Mouse (Mus musculus): Measurements from ENCODE around the gene Mtcl1. TPM values are rescaled to one million over a fixed set of nuclear protein-coding genes. Genes with fewer than 3 reads are reported as not detected.

Gene Mtcl1
- polyA plus RNA-seq, 1 experiment from 2014 or later = 0.83 TPM

DNA sequence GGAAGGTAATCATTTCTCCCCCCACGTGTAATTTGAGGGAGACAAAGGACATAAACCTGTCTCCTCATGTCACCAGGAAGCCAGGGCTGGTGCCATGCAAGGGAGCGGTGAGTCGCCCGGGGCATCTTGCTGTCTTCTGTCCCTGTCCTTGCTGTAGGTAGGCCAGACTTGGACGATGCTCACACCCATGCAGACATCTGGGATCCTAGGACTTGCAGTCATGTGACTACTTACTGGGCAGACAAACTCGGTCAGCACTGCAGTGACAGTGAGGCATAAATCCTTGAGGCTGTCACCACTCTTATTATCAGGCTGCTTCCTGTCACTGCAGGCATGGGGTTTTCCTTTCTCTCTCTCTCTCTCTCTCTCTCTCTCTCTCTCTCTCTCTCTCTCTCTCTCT, 107.9 kb downstream of the Mtcl1 start:
- WGBS = 57% methylated on average over 6 of the region's 6 CpGs
- no peaks in the 10 kb centered on the region for H3K9me3 ChIP-seq (replicated peaks)
- no peak for ATAC-seq (replicated peaks; ENCODE audit: insufficient number of reproducible peaks, insufficient read depth, low FRiP score, low read depth)
- 0 out of 2 replicates have a peak, but pooled peaks cover 4% of the 10 kb centered on the region for H3K27me3 ChIP-seq
- no peaks in the 10 kb centered on the region for H3K36me3 ChIP-seq
- H3K9ac ChIP-seq = no peak overlapping the region
- H3K4me2 ChIP-seq = no peak overlapping the region
- 0 out of 2 replicates have a peak, but pooled peaks cover 3% of the 10 kb centered on the region for H3K4me1 ChIP-seq (replicated peaks)
- no peak overlapping the region for H3K4me3 ChIP-seq
- H3K27ac ChIP-seq = no peak overlapping the region

DNA sequence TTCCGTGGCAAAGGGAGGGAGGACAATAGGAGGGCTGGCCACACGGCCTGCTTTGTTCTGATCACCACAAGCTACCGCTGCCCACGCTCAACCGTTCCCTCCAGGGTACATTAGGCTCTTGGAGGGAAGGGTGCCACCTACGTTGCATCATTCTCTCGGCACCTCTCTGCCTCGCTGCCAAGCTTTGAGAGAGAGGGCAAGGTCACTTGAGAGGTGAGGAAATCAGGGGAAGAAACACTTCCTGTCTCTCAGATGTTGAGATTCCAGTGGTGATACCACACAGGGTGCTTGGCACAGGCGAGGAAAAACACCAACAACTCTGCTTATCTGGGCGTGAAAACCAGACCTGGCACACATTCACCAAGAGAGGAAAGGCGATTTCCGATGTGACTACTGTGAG, 108.8 kb downstream of the Mtcl1 start:
- H3K27ac ChIP-seq = no peak overlapping the region
- 72% methylated on average over 12 of the region's 12 CpGs for WGBS
- H3K9me3 ChIP-seq (replicated peaks) = no peaks in the 10 kb centered on the region
- no peak overlapping the region for H3K9ac ChIP-seq
- H3K4me1 ChIP-seq (replicated peaks) = 0 out of 2 replicates have a peak, but pooled peaks cover 3% of the 10 kb centered on the region
- no peak overlapping the region for H3K4me3 ChIP-seq
- no peak overlapping the region for H3K4me2 ChIP-seq
- H3K36me3 ChIP-seq = no peaks in the 10 kb centered on the region
- ATAC-seq (replicated peaks; ENCODE audit: insufficient number of reproducible peaks, insufficient read depth, low FRiP score, low read depth) = no peak
- 0 out of 2 replicates have a peak, but pooled peaks cover 1% of the 10 kb centered on the region for H3K27me3 ChIP-seq

DNA sequence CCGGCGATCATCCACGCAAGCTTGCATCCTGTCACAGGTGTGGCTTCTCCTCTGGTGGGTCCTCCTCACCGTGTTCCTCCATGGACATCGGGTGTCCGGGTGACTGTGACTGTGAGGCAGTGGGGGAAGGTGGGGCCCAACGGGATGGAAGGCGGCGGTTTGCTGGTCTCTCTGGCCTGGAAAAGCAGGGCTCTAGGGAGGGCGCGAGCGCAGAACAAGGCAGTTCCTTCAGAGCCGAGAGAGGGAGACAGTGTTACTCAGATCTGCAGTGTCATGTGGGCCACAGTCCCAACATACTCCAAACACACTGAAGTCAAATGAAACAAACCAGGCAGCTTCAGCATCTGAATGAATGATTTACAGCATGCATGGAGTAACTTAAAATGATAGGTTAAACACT, 111.6 kb downstream of the Mtcl1 start:
- 0 out of 2 replicates have a peak, but pooled peaks cover 3% of the 10 kb centered on the region for H3K4me1 ChIP-seq (replicated peaks)
- H3K4me3 ChIP-seq = no peak overlapping the region
- no peak for ATAC-seq (replicated peaks; ENCODE audit: insufficient number of reproducible peaks, insufficient read depth, low FRiP score, low read depth)
- no peak overlapping the region for H3K27ac ChIP-seq
- no peak overlapping the region for H3K4me2 ChIP-seq
- H3K27me3 ChIP-seq = no peaks in the 10 kb centered on the region
- 87% methylated on average over 13 of the region's 13 CpGs for WGBS
- H3K9me3 ChIP-seq (replicated peaks) = no peaks in the 10 kb centered on the region
- no peak overlapping the region for H3K9ac ChIP-seq
- H3K36me3 ChIP-seq = no peaks in the 10 kb centered on the region

DNA sequence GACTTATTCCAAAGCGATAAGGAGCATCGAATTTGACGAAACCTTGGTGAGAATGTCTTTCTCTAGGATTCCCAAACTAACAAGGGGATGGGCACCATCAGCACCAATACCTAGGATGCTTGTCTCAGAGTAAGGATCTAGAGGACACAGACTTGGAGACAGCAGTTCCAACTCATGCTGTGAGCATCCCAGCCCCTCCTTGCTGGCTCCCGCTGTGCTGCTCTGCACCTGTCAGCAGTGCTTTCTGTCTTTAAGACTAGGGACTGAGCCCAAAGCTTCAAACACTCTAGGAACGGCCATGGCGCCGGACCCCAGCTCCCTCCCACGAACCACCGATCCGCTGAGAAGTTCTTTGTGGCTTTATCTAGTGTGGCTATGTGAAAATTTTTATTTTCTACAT, 114.0 kb downstream of the Mtcl1 start:
- no peak overlapping the region for H3K4me3 ChIP-seq
- H3K4me2 ChIP-seq = no peak overlapping the region
- H3K27ac ChIP-seq = no peak overlapping the region
- H3K9ac ChIP-seq = no peak overlapping the region
- WGBS = 90% methylated on average over 10 of the region's 10 CpGs
- no peak for ATAC-seq (replicated peaks; ENCODE audit: insufficient number of reproducible peaks, insufficient read depth, low FRiP score, low read depth)
- no peaks in the 10 kb centered on the region for H3K27me3 ChIP-seq
- no peaks in the 10 kb centered on the region for H3K36me3 ChIP-seq
- H3K9me3 ChIP-seq (replicated peaks) = no peaks in the 10 kb centered on the region
- no peaks in the 10 kb centered on the region for H3K4me1 ChIP-seq (replicated peaks)

DNA sequence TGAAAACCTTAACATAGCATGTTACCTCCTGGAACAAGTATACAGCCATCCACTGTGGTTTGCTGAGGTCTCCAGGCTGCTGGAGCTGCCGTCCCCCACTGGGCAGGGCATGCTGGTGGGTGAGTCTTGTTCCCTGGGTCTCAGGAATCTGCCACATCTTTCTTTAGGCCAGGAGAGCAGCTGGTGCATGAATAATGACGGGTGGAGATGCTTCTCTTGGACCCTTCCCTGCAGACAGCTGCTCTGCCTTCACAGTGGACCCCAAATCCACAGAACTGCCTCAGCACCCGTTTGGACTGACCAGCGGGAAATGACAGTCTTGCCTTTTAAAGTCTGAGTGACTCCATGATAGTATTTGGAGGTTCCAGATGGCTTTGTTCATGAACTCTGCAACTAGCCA, 114.7 kb downstream of the Mtcl1 start:
- no peaks in the 10 kb centered on the region for H3K27me3 ChIP-seq
- H3K9ac ChIP-seq = no peak overlapping the region
- H3K36me3 ChIP-seq = no peaks in the 10 kb centered on the region
- no peaks in the 10 kb centered on the region for H3K4me1 ChIP-seq (replicated peaks)
- ATAC-seq (replicated peaks; ENCODE audit: insufficient number of reproducible peaks, insufficient read depth, low FRiP score, low read depth) = no peak
- no peak overlapping the region for H3K4me2 ChIP-seq
- no peak overlapping the region for H3K27ac ChIP-seq
- H3K9me3 ChIP-seq (replicated peaks) = no peaks in the 10 kb centered on the region
- H3K4me3 ChIP-seq = no peak overlapping the region
- WGBS = 67% methylated on average over 4 of the region's 4 CpGs

DNA sequence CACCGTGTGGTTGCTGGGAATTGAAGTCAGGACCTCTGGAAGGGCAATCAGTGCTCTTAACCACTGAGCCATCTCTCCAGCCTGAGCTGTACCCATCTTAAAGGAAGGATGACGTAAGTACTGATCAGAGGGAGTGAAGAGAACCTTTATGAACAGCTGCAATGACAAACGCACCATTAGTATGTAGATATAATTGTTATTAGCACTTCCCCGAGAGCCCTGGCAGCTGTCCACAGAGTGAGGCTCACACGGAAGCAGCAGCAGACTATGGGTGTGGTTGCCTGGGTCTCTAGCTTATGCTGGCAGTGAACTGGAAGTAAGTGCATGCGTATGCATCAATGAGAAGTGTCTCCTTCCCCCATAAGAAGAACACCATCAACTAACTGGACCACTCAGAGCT, 118.3 kb downstream of the Mtcl1 start:
- no peaks in the 10 kb centered on the region for H3K27me3 ChIP-seq
- no peak overlapping the region for H3K4me3 ChIP-seq
- ATAC-seq (replicated peaks; ENCODE audit: insufficient number of reproducible peaks, insufficient read depth, low FRiP score, low read depth) = no peak
- no peak overlapping the region for H3K27ac ChIP-seq
- no peaks in the 10 kb centered on the region for H3K9me3 ChIP-seq (replicated peaks)
- no peaks in the 10 kb centered on the region for H3K36me3 ChIP-seq
- no peak overlapping the region for H3K4me2 ChIP-seq
- no peaks in the 10 kb centered on the region for H3K4me1 ChIP-seq (replicated peaks)
- WGBS = 53% methylated on average over 6 of the region's 6 CpGs
- H3K9ac ChIP-seq = no peak overlapping the region

DNA sequence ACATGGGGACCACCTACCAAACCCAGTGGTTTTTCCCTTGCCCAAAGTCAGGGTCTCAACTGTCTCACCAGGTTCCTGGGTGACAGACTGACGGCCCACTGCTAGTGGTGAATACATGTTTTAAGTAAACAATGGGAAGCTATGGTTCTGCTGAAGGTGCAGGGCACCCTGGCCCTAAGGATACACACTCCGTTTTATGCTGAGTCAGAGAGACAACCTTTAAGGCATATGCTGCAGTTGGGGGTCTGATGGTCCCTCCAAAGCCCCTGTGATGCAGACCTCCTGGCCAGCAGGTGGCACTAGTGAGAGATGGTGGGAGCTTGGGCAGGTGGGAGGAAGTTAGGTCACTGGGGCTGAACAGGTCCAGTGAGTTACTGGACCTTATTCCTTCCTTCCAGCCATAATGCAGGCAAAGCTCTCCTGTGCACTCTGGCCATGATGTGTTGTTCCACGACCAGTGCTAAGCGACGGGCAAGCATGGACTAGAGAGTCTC, 123.0 kb downstream of the Mtcl1 start:
- Histone ChIP-seq H3K27ac (no peak overlapping the region), H3K27me3 (no peaks in the 10 kb centered on the region), H3K9ac (no peak overlapping the region), H3K36me3 (no peaks in the 10 kb centered on the region), H3K9me3 (replicated peaks) (no peaks in the 10 kb centered on the region), H3K4me1 (replicated peaks) (peaks cover 4% of the 10 kb centered on the region), H3K4me2 (no peak overlapping the region), H3K4me3 (no peak overlapping the region)
- WGBS = 80% methylated on average over 5 of the region's 5 CpGs
- no peak for ATAC-seq (replicated peaks; ENCODE audit: insufficient number of reproducible peaks, insufficient read depth, low FRiP score, low read depth)

DNA sequence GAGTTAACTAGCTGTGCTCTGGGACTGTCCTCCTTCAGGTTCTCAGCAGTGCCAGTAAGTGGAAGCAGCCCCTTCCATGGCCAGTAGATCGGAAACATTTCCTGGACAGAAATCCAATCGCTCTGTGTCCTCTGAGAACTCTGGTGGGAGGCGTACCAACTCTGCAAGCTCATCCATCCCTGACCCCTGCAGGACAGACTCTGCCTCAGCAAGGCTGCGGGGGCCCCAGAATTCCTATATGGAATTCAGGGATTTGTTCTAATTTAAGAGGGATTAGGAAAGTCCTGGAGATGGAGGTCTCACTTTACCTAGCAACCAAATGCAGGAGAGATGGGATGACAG, 123.4 kb downstream of the Mtcl1 start:
- H3K4me3 ChIP-seq = no peak overlapping the region
- no peak overlapping the region for H3K27ac ChIP-seq
- WGBS = 75% methylated on average over 4 of the region's 4 CpGs
- H3K36me3 ChIP-seq = no peaks in the 10 kb centered on the region
- H3K4me2 ChIP-seq = no peak overlapping the region
- no peaks in the 10 kb centered on the region for H3K9me3 ChIP-seq (replicated peaks)
- no peak for ATAC-seq (replicated peaks; ENCODE audit: insufficient number of reproducible peaks, insufficient read depth, low FRiP score, low read depth)
- peaks cover 4% of the 10 kb centered on the region for H3K4me1 ChIP-seq (replicated peaks)
- no peak overlapping the region for H3K9ac ChIP-seq
- H3K27me3 ChIP-seq = no peaks in the 10 kb centered on the region

DNA sequence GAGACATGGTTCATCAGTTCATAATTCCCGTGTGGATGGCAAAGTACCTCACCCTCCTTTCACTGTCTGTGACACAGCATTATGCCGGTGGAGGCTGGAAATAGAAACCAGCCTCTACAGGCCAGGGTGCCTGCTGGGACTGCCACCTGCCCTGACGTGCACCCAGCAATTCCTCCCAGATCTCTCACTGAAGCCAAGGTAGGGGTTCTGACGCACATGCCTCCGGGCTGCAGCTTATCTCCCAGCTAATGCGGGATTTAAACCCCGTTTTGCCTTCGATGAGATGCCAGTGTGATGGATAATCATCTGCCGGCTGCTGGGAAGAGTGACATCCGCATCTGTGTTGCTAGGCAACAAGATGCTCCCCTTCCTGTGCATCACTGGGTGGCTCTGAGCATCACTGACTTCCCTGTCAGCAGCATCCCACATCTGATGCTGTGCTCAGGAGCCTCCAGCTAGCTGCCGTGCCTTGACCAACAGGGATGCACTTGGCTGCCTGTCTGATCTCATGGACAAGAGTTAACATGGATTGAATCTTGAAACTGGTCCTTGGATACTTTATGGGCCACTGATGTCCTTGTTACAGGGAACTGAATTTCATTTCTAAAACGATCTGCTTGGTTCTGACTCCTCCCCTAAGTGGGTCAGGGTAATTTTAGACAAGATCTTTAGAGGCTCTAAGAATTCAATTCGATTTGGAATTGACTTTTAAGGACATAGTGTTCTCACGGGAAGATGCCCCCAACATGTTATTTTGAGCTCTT, 123.9 kb downstream of the Mtcl1 start:
- 48% methylated on average over 14 of the region's 14 CpGs for WGBS
- ATAC-seq (replicated peaks; ENCODE audit: insufficient number of reproducible peaks, insufficient read depth, low FRiP score, low read depth) = no peak
- no peak overlapping the region for H3K9ac ChIP-seq

DNA sequence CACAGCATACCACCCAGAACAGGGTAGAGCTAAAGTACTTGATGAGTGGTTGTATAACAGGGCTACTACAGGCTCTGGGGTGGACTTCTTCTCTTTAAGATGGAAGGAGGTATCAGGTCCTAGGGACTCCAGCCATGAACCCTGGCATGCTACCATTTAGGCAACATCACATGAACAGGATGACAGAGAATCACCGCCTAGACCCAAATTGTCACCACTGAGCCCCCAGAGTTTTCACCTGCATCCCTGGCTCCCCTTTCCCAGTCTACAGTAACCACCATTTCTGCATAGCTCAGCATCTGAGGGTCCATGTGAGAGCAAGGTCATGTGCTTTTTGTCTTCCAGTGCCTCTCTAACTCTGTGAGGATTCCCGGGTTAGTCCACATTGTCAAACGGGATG, 124.7 kb downstream of the Mtcl1 start:
- peaks cover 4% of the 10 kb centered on the region for H3K4me1 ChIP-seq (replicated peaks)
- 73% methylated on average over 3 of the region's 3 CpGs for WGBS
- H3K27me3 ChIP-seq = no peaks in the 10 kb centered on the region
- no peaks in the 10 kb centered on the region for H3K36me3 ChIP-seq
- no peaks in the 10 kb centered on the region for H3K9me3 ChIP-seq (replicated peaks)
- no peak overlapping the region for H3K27ac ChIP-seq
- H3K4me2 ChIP-seq = no peak overlapping the region
- H3K9ac ChIP-seq = no peak overlapping the region
- no peak for ATAC-seq (replicated peaks; ENCODE audit: insufficient number of reproducible peaks, insufficient read depth, low FRiP score, low read depth)
- no peak overlapping the region for H3K4me3 ChIP-seq

More for the DNA sequence above, 123.9 kb downstream of the Mtcl1 start:
- H3K4me3 ChIP-seq = no peak overlapping the region
- H3K4me1 ChIP-seq (replicated peaks) = peaks cover 4% of the 10 kb centered on the region
- H3K4me2 ChIP-seq = no peak overlapping the region
- no peaks in the 10 kb centered on the region for H3K27me3 ChIP-seq
- H3K36me3 ChIP-seq = no peaks in the 10 kb centered on the region
- no peak overlapping the region for H3K27ac ChIP-seq
- H3K9me3 ChIP-seq (replicated peaks) = no peaks in the 10 kb centered on the region

DNA sequence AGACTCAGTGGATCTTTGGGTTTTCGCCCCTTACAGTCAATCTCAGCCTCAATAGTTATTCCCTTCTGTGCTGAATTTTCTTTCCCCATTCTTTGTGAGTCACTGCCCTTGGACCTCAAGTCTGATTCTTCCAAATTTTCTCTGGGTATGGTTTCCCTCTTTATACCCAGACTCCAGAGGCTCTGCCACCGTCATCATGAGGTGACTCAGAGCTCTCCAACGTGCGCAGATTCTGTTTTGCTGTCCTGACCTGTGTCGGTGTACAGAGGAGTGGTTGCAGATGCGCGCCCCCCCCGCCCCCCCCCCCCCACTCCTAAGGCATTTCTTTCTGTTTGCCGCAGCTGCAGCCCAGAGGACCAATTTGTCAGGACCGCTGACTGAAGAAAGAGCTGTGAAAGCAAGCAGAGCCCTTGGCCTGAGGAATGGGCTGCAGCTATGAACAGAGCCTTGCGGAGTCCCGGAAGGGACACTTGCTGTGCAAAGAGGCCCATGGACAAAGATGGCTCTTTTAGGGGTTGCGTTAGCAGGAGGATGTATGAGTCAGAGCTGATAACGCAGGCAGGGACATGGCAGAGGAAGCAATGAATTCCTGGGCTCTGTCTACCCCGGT, 126.8 kb downstream of the Mtcl1 start:
- no peak for ATAC-seq (replicated peaks; ENCODE audit: insufficient number of reproducible peaks, insufficient read depth, low FRiP score, low read depth)
- no peaks in the 10 kb centered on the region for H3K36me3 ChIP-seq
- peaks cover 4% of the 10 kb centered on the region for H3K4me1 ChIP-seq (replicated peaks)
- no peaks in the 10 kb centered on the region for H3K27me3 ChIP-seq
- H3K4me3 ChIP-seq = no peak overlapping the region
- WGBS = 46% methylated on average over 15 of the region's 15 CpGs
- H3K27ac ChIP-seq = no peak overlapping the region
- no peak overlapping the region for H3K9ac ChIP-seq
- no peaks in the 10 kb centered on the region for H3K9me3 ChIP-seq (replicated peaks)
- no peak overlapping the region for H3K4me2 ChIP-seq

DNA sequence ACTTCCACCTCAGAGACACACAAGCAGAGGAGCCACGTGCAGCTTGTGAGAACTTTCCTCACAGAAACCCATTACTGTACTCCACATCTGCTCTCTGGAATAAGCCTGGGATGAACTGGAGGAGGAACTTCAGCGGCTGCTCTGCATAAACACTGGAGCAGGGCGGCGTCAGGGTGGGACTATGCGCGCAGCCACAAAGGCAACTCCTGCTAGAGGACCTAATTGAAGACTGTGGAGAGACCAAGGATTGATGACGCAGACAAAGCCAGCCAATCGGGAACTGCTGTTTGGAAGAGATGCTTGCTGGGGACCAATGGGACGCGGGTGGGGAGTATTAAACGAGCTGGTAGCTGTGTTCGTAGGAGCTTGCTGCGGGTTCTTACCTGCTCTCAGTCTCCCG, 127.6 kb downstream of the Mtcl1 start:
- Histone ChIP-seq H3K9ac (no peak overlapping the region), H3K4me3 (no peak overlapping the region), H3K36me3 (no peaks in the 10 kb centered on the region), H3K4me1 (replicated peaks) (peaks cover 4% of the 10 kb centered on the region), H3K9me3 (replicated peaks) (no peaks in the 10 kb centered on the region), H3K4me2 (no peak overlapping the region), H3K27me3 (no peaks in the 10 kb centered on the region), H3K27ac (no peak overlapping the region)
- no peak for ATAC-seq (replicated peaks; ENCODE audit: insufficient number of reproducible peaks, insufficient read depth, low FRiP score, low read depth)
- WGBS = 79% methylated on average over 14 of the region's 14 CpGs
